Mouse (Mus musculus) embryonic facial prominence, embryonic 15.5 days (tissue): Measurements from ENCODE around the gene Sorbs1. TPM values are rescaled to one million over a fixed set of nuclear protein-coding genes. Genes with fewer than 3 reads are reported as not detected.

Experiments
- ATAC-seq: fragments of 200-750 bp; cut with Nextera tagmentation; 2 replicates; pipeline ENCODE4 v1.8.0; 2017; ENCODE audit warnings: low read depth, moderate TSS enrichment; ENCODE audit not compliant: insufficient number of reproducible peaks, low FRiP score, low TSS enrichment
- H3K27ac ChIP-seq: fragments of 300-500 bp; sonication (generic); replicated peaks from 2 replicates; pipeline ENCODE4 v1.5.1; 2015; ENCODE audit warnings: mild to moderate bottlenecking, inconsistent platforms
- H3K27me3 ChIP-seq: fragments of 300-500 bp; sonication (generic); 2 replicates; pipeline ENCODE4 v1.6.1; 2015; ENCODE audit warnings: inconsistent platforms
- H3K36me3 ChIP-seq: fragments of 300-500 bp; sonication (generic); 2 replicates; pipeline ENCODE4 v1.6.1; 2015; ENCODE audit warnings: mild to moderate bottlenecking, inconsistent platforms
- H3K4me1 ChIP-seq: fragments of 300-500 bp; sonication (generic); 2 replicates; pipeline ENCODE4 v1.6.1; 2015; ENCODE audit warnings: inconsistent platforms
- H3K4me2 ChIP-seq: fragments of 300-500 bp; sonication (generic); replicated peaks from 2 replicates; pipeline ENCODE4 v1.6.1; 2015; ENCODE audit warnings: mild to moderate bottlenecking, inconsistent platforms
- H3K4me3 ChIP-seq: fragments of 300-500 bp; sonication (generic); replicated peaks from 2 replicates; pipeline ENCODE4 v1.5.1; 2015; ENCODE audit warnings: mild to moderate bottlenecking, inconsistent platforms
- H3K9ac ChIP-seq: fragments of 300-500 bp; sonication (generic); 2 replicates; pipeline ENCODE4 v1.6.1; 2015; ENCODE audit warnings: inconsistent platforms
- H3K9me3 ChIP-seq: fragments of 300-500 bp; sonication (generic); replicated peaks from 2 replicates; pipeline ENCODE4 v1.6.1; 2016; ENCODE audit warnings: inconsistent platforms
- WGBS: fragments of 180-500 bp; shearing (Covaris S2); methylation state at CpG from one replicate; pipeline ENCODE4 v1.1.7; 2015; 5-methylcytosine and 5-hydroxymethylcytosine counted together
- polyA plus RNA-seq: library from polyadenylated mRNA; unstranded; fragments of >200 nt; fragmentation: Nextera tagmentation; extraction: Ambion mirVana; gene quantifications from 2 replicates; pipeline ENCODE4 v1.2.1, GENCODE M21; 2015

Gene Sorbs1
- polyA plus RNA-seq, 1 experiment from 2014 or later = 55.6 TPM

DNA sequence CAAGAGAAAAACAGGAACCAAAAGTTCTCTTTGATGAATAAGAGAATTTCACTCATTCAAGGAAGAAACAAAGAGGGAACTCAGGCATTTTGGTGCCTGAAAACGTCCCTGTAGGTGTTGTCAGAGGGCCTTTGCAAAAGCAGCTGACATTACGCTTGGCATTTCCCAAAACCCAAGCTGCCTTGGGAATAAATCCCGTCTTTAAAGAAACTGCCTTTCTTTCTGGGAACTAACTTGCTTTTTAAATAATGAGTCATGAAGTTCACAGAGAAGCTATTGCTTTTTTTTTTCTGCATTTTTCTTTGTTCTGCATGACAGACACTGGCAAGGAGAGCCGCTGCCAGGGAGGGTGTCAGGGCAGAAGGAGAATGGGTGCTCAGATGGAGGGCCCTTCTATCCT, 141.7 kb downstream of the Sorbs1 start:
- H3K4me3 ChIP-seq = no peak overlapping the region
- H3K9ac ChIP-seq = no peak overlapping the region
- no peak overlapping the region for H3K27ac ChIP-seq
- no peaks in the 10 kb centered on the region for H3K9me3 ChIP-seq
- H3K4me2 ChIP-seq = no peak overlapping the region
- H3K4me1 ChIP-seq = peaks cover 5% of the 10 kb centered on the region; the same call in 1 of the 2 replicates
- WGBS = 55% methylated on average over 4 of the region's 4 CpGs
- ATAC-seq = no peak
- H3K36me3 ChIP-seq = no peaks in the 10 kb centered on the region
- no peaks in the 10 kb centered on the region for H3K27me3 ChIP-seq

- Histone ChIP-seq H3K4me1 (peaks cover 15% of the 10 kb centered on the region), H3K27ac (no peak overlapping the region), H3K4me2 (no peak overlapping the region), H3K27me3 (no peaks in the 10 kb centered on the region), H3K9me3 (no peaks in the 10 kb centered on the region), H3K9ac (no peak overlapping the region), H3K36me3 (no peaks in the 10 kb centered on the region), H3K4me3 (no peak overlapping the region)
- 0 out of 2 replicates have a peak, but pooled peaks have one; percentile 58 for ATAC-seq
- WGBS = 60% methylated on average over 18 of the region's 18 CpGs
These were observed 143.4 kb downstream of the Sorbs1 start for GRCm38 (mm10) chr19:40369852-40370811.

- Histone ChIP-seq H3K9ac (no peak overlapping the region), H3K9me3 (no peaks in the 10 kb centered on the region), H3K4me1 (peaks cover 15% of the 10 kb centered on the region), H3K4me3 (no peak overlapping the region), H3K4me2 (no peak overlapping the region), H3K27me3 (no peaks in the 10 kb centered on the region), H3K36me3 (peaks cover 6% of the 10 kb centered on the region; the same call in 1 of the 2 replicates), H3K27ac (no peak overlapping the region)
- WGBS = 90% methylated on average over 2 of the region's 2 CpGs
- no peak for ATAC-seq
These were observed 145.1 kb downstream of the Sorbs1 start for GRCm38 (mm10) chr19:40368517-40368916.

DNA sequence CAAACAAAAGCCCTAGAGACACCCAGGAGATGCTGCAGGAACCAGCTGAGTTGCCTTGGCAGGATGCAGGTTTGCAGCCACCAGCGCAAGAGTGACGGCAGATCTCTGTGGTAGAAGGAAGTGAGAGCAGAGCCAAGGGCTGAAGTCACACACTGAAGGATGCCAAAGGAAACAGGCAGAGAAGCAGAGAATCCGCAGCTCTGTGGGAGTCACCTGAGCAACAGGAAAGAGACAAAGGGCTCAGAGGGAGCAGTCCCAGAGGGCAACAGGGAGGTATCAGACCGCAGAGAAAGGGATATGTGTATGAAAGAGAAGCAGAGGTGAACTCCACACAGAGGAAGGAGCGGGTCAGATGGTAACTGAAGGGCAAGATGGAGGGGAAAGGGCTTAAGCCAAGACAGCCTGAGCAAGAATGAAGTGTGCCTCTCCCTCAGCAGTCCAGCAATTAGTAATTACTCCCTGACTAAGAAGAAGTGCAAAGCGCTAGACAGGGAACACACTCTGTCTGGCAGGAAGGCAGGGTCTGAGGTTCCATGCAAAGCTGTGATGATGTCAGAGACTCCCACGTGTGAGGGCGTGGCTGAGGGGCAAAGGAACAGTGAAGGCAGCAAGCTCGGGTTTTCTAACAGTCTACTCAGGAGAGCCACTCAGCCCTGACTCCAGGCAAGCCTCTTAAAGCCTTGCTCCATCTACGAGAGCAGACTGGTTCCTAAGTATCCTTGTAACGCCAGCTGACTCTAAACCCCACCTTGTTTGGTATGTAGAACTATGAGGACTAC, 147.2 kb downstream of the Sorbs1 start:
- ATAC-seq = peak; percentile 49; the same call in 1 of the 2 replicates
- H3K9ac ChIP-seq = no peak overlapping the region
- H3K9me3 ChIP-seq = no peaks in the 10 kb centered on the region
- 0 out of 2 replicates have a peak overlapping the region, but pooled peaks have one; percentile 22 for H3K4me2 ChIP-seq
- H3K27me3 ChIP-seq = no peaks in the 10 kb centered on the region
- peaks cover 15% of the 10 kb centered on the region for H3K4me1 ChIP-seq
- WGBS = 22% methylated on average over 11 of the region's 11 CpGs
- peaks cover 12% of the 10 kb centered on the region; the same call in 1 of the 2 replicates for H3K36me3 ChIP-seq
- H3K4me3 ChIP-seq = no peak overlapping the region; the same call in 1 of the 2 replicates
- H3K27ac ChIP-seq = 0 out of 2 replicates have a peak overlapping the region, but pooled peaks have one; percentile 2

GRCm38 (mm10) chr19:40365137-40365536, 148.4 kb downstream of the Sorbs1 start:
- ATAC-seq = no peak
- Histone ChIP-seq H3K4me2 (no peak overlapping the region), H3K4me1 (peaks cover 10% of the 10 kb centered on the region), H3K4me3 (no peak overlapping the region), H3K9ac (no peak overlapping the region), H3K27ac (no peak overlapping the region), H3K9me3 (no peaks in the 10 kb centered on the region), H3K36me3 (peaks cover 12% of the 10 kb centered on the region; the same call in 1 of the 2 replicates), H3K27me3 (no peaks in the 10 kb centered on the region)
- WGBS = 70% methylated on average over 5 of the region's 5 CpGs

- no peak for ATAC-seq
- WGBS = 97% methylated on average over 5 of the region's 5 CpGs
- Histone ChIP-seq H3K4me1 (peaks cover 10% of the 10 kb centered on the region), H3K4me2 (no peak overlapping the region), H3K9ac (no peak overlapping the region), H3K27me3 (no peaks in the 10 kb centered on the region), H3K36me3 (peaks cover 12% of the 10 kb centered on the region; the same call in 1 of the 2 replicates), H3K27ac (no peak overlapping the region), H3K9me3 (no peaks in the 10 kb centered on the region), H3K4me3 (no peak overlapping the region)
These were observed 150.1 kb downstream of the Sorbs1 start for GRCm38 (mm10) chr19:40363447-40363846.

DNA sequence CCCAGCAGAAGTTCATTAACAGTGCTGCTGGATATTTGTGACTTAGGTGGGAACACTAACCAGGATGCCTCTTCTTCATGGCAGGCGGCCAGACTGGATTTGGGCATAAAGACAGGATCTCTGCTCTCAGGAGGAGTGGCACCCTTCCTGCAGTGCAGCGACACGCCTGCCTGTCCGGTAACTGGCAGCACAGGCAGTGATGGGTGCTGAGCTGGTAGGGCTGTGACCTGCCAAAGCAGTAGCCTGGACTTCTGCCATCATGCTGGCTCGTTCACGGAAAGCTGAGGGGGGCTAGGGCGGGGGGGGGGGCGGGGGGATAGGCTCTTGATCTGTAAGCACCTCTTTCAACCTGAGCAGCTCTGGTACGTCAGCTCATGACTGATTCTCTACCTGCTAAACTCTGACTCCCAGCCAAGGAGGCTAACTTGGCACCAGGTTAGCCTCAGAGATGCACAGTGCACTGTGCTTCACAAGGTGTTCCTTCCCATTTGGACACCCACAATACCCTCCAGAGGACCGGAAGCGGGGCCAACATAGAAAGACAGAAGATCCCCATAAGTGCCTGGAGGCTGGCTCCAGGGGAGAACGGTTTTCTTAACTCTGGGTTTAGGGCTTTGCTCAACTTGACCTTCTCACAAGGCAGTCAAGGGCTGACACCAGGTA, 151.2 kb downstream of the Sorbs1 start:
- Histone ChIP-seq H3K9me3 (no peaks in the 10 kb centered on the region), H3K27me3 (no peaks in the 10 kb centered on the region), H3K36me3 (peaks cover 12% of the 10 kb centered on the region; the same call in 1 of the 2 replicates), H3K9ac (no peak overlapping the region), H3K27ac (no peak overlapping the region), H3K4me1 (peaks cover 10% of the 10 kb centered on the region), H3K4me3 (no peak overlapping the region), H3K4me2 (no peak overlapping the region)
- ATAC-seq = no peak
- 54% methylated on average over 12 of the region's 12 CpGs for WGBS

DNA sequence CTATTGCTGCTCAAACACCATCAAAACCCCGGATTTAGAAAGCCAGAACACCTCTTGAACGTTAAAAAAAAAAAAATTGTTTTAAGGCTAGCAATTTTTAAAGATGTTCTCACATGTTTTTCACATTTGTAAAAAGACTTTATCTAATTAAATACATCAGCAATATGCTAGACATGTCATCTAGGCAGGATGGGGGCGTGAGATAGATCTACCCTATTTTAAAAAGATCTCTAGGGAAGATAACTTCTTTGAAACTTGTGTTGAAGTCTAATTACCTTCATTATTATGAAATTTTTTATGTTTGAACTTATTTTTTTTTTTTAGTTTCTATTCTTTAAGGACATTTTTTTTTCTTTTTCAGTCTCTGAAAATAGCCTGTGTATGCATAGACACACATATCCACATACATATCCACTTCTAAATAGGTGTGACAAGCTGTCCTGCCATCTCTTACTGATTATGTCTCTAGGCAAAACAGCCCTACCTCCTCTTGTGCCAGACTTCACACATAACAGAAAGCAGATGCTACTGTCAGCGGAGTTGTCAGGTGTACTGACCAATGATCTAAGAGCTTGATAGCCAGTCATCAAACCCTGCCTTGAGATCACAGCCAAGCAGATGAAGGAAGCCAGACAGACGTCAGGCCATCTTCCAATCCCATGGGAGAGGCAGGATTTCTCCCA, 153.7 kb downstream of the Sorbs1 start:
- Histone ChIP-seq H3K4me2 (no peak overlapping the region), H3K36me3 (peaks cover 12% of the 10 kb centered on the region; the same call in 1 of the 2 replicates), H3K9ac (no peak overlapping the region), H3K27ac (no peak overlapping the region), H3K9me3 (no peaks in the 10 kb centered on the region), H3K4me3 (no peak overlapping the region), H3K27me3 (no peaks in the 10 kb centered on the region), H3K4me1 (no peaks in the 10 kb centered on the region)
- no peak for ATAC-seq
- WGBS = 67% methylated on average over 5 of the region's 5 CpGs

- Histone ChIP-seq H3K9me3 (no peaks in the 10 kb centered on the region), H3K4me1 (no peaks in the 10 kb centered on the region), H3K27ac (no peak overlapping the region), H3K27me3 (no peaks in the 10 kb centered on the region), H3K4me2 (no peak overlapping the region), H3K9ac (no peak overlapping the region), H3K36me3 (peaks cover 2% of the 10 kb centered on the region; the same call in 1 of the 2 replicates), H3K4me3 (no peak overlapping the region)
- 72% methylated on average over 15 of the region's 15 CpGs for WGBS
- ATAC-seq = no peak
These were observed 156.8 kb downstream of the Sorbs1 start for GRCm38 (mm10) chr19:40356536-40357522.
